Mouse (Mus musculus): ENCODE results near the gene Ceacam19.

Ceacam19 gene

DNA sequence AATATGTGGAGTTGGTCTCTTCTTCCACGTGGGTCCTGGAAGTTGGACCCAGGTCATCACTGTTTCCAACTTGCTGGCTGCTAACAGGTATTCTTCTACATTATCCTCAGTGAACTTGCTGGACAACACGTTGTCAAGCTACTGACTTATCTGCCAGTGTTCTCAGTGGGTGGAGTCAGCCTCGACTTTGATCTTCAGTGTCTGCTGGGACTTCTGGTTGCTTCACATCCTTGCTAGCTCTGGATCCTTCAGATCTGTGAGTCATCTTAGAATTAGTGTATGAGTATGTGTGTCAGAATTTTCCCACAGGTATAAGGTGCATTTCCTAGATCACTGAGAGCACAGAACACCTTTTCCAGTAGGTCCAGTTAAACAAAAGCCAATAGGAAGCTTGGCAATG is 50.9 kb downstream of the Ceacam19 start:
- no peak for DNase-seq

DNA sequence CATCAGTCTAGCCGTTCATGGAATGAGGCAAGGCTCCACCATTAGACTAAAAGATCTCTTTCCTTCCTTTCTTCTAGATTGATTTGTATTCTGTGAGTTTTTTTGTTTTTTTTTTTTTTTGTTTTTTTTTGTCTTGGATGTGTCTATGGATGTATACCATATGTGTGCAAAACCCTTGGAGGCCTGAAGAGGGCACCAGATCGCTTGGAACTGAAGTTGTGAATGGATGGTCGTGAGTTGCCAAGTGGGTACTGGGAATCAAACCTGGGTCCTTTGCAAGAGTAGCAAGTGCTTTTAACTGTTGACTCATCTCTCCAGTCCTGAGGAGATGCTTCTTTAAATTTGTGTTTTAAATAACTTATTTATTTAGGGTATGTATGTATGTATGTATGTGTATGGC is 53.7 kb downstream of the Ceacam19 start:
- no peak for DNase-seq

- peak; percentile 55 for DNase-seq
These were observed 55.9 kb downstream of the Ceacam19 start for GRCm38 (mm10) chr7:19831837-19832236.

DNA sequence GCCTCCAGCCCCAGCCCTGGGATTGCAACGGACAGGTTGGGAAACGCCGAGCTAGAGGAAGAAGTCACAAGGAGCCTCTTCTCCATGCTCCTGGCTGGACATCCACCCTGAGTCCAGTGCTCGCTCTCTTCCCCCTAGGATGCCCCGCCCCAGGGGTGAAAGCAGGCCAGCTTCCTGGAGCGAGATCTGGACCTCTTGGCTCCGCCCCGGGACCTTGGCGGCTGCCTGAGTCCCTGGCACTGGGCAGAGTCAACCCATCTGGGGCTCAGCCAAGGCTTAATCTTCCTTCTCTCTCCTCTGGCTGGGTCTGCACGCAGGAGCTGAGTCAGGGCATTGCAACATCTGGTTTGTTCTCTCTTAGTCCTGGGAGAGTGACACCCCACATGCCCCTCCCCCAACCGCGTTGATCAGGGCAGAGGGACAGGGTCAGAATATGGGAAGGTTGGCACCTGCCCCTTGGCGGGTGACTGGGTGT is 57.0 kb downstream of the Ceacam19 start:
- peak; percentile 94 for DNase-seq

DNA sequence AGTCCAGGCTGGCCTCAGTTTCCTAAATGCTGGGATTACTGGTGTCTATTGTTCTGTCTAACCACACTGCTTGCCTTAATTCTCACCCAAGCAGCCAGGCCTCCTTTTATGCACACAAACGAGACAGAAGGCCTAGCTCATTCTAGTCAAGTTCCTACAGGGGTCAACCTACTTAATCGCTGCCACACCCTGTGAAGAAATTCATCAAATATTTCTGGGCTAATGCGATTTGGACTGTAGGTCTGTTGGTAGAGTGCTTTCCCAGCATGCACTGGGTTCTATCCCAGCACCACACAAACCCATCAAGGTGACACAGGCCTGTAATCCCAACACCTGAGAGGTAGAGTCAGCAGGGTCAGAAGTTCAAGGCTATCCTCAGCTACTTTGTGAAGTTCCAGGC is 58.1 kb downstream of the Ceacam19 start:
- DNase-seq, result no peak

DNA sequence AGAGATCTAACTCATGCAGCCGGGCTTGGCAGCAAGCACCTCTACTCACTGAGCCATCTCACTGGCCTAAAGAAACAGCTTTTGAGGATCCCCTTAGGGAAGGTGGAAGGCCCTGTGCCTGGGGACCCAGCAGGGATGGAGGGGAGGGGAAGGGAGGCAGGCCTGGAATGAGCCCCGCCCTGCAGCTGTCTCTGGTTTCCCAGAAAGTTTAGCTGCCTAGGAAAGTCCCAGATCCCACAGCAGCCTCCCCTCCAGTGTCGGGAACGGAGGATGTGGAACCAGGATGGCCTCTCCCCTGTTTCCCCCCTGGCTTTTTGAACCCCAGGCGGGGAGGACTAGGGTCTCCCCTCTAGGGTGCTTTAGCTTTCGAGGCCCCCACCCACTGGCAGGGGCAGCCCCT is 61.0 kb downstream of the Ceacam19 start:
- no peak for DNase-seq

Data from lung, postnatal 10 days (tissue).